Mouse (Mus musculus): ENCODE measurements around the gene Krtap8-1.

DNA sequence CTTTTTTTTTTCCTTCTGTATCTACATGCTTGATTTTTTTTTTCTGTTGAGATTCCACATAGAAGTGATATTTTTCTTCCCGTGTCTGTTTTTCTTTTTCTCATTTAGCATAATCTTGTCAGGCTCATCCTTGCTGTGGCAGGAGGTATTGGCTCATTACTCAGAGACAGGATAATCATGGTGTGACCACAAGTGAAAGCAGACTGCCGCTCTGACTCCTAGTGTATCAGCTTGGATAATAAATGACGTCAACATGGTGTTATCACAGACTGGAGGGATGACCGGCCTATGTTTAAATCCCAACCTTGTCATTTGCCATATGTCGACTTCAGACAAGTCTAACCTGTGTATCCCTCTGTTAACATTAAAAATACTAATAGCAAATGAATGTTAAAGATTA lies 26.6 kb downstream of the Krtap8-1 start:
- TF ChIP-seq CTCF (IDR thresholded peaks at IDR 0.05; ENCODE audit: insufficient read depth, low read length) (no peak), POLR2A (IDR thresholded peaks at IDR 0.05; ENCODE audit: borderline replicate concordance, extremely low read depth, low read depth, low read length) (no peak)

Data from lung, adult 2 months (tissue).